Mouse (Mus musculus) kidney, adult 11 months (tissue): ENCODE measurements around the gene Cybrd1.
A peak's percentile ranks its signal among the peaks of the same experiment; 100 is the strongest.

ENCODE experiments used
- DNase-seq: peaks from one replicate; pipeline ENCODE4 v3.0.0; 2022

Gene Cybrd1

GRCm38 (mm10) chr2:71123591-71123990, 5.9 kb downstream of the Cybrd1 start:
- no peak for DNase-seq

- no peak for DNase-seq
Measured at GRCm38 (mm10) chr2:71127779-71128534, 10.2 kb downstream of the Cybrd1 start.

- no peak for DNase-seq
Measured at GRCm38 (mm10) chr2:71130366-71130765, 12.6 kb downstream of the Cybrd1 start.

- no peak for DNase-seq
Measured at GRCm38 (mm10) chr2:71131866-71132496, 14.3 kb downstream of the Cybrd1 start.

- no peak for DNase-seq
Measured at GRCm38 (mm10) chr2:71134041-71134505, 16.4 kb downstream of the Cybrd1 start.

- DNase-seq: no peak
Measured at GRCm38 (mm10) chr2:71134836-71135235, 17.1 kb downstream of the Cybrd1 start.

GRCm38 (mm10) chr2:71140622-71141021, 22.9 kb downstream of the Cybrd1 start:
- no peak for DNase-seq

- no peak for DNase-seq
Measured at GRCm38 (mm10) chr2:71142410-71142809, 24.7 kb downstream of the Cybrd1 start.

GRCm38 (mm10) chr2:71145853-71146252, 28.1 kb downstream of the Cybrd1 start:
- DNase-seq: no peak

- DNase-seq: peak; percentile 84
Measured at GRCm38 (mm10) chr2:71146266-71146665, 28.5 kb downstream of the Cybrd1 start.

GRCm38 (mm10) chr2:71147816-71148215, 30.1 kb downstream of the Cybrd1 start:
- DNase-seq: no peak

GRCm38 (mm10) chr2:71152170-71152569, 34.4 kb downstream of the Cybrd1 start:
- no peak for DNase-seq

GRCm38 (mm10) chr2:71155486-71155885, 37.8 kb downstream of the Cybrd1 start:
- peak; percentile 51 for DNase-seq

- DNase-seq: no peak
Measured at GRCm38 (mm10) chr2:71156446-71156845, 38.7 kb downstream of the Cybrd1 start.

- DNase-seq: no peak
Measured at GRCm38 (mm10) chr2:71157881-71158280, 40.2 kb downstream of the Cybrd1 start.

GRCm38 (mm10) chr2:71159576-71160306, 42.0 kb downstream of the Cybrd1 start:
- DNase-seq: no peak

- no peak for DNase-seq
Measured at GRCm38 (mm10) chr2:71160307-71160861, 42.7 kb downstream of the Cybrd1 start.

GRCm38 (mm10) chr2:71161558-71161957, 43.8 kb downstream of the Cybrd1 start:
- peak; percentile 25 for DNase-seq

- DNase-seq: peak; percentile 69
Measured at GRCm38 (mm10) chr2:71162831-71163621, 45.3 kb downstream of the Cybrd1 start.

- DNase-seq: no peak
Measured at GRCm38 (mm10) chr2:71167211-71167610, 49.5 kb downstream of the Cybrd1 start.

GRCm38 (mm10) chr2:71168461-71169021, 50.8 kb downstream of the Cybrd1 start:
- no peak for DNase-seq

GRCm38 (mm10) chr2:71173031-71173430, 55.3 kb downstream of the Cybrd1 start:
- no peak for DNase-seq
